Mouse (Mus musculus): ENCODE data around the gene Cdh18.

Cdh18 gene

GRCm38 (mm10) chr15:23455344-23455743 lies 906.5 kb downstream of the Cdh18 start:
- no peak for DNase-seq (ENCODE audit: low spot score)

GRCm38 (mm10) chr15:23457401-23457800 lies 908.6 kb downstream of the Cdh18 start:
- DNase-seq (ENCODE audit: low spot score): no peak

DNA sequence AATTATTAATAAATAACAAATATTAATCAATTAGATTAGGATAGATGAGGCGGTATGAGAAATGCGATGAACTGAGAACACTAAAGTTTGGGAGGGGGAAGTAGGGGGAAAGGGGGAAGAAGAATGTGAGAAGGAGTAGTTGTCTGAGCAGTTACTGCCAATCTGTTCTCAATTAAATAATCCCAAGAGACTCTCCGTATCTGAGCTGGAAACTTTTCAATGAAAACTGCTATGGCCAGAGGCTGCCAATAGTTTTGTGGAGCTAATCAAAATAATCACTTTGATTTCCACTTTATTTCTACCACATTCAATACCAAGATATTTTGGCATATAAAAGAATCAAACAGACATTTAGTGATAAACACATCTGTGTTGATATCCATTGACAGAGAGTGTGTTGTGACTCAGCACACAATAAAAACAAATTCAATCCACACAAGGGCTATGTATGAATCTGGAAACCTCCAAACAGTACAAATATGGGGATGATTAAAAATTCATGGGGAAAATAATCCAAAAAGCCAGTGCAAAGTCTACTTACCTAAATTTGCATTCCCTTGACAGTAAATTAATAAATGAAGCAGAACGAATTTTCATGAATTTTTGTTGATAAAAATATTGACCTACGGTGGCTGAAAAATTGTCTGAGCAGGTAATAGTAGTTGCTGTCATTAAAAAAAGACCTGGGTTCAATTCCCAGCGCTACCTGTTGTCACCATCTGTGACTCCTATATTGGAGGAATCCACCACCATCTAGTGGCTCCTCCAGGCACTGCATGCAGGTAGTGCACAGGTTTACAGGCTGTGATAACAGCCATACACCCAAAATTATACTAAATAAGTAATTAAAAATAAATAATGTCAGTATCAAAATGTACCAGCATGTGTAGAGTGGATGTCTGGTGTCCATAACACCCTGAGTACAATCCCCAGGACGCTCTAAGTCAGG lies 922.0 kb downstream of the Cdh18 start:
- no peak for DNase-seq (ENCODE audit: low spot score)

DNA sequence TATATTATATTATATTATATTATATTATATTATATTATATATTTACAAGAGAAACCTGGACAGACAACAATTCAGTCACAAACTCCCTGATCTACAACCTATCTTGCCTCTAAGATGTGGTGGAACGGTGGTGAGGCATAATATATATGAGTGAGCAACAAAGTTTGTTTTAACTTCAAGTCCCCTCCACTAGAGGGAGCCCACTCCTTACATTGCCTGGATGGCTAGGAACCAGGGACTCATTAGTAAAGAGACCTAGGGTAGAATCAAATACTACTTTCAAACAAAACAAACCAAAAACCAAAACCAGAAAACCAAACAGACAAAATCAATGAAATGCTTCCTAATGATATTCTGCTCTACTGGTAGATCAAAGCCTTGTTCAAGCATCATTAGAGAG lies 937.5 kb downstream of the Cdh18 start:
- no peak for DNase-seq (ENCODE audit: low spot score)

GRCm38 (mm10) chr15:23506480-23506879 lies 957.7 kb downstream of the Cdh18 start:
- no peak for DNase-seq (ENCODE audit: low spot score)

DNA sequence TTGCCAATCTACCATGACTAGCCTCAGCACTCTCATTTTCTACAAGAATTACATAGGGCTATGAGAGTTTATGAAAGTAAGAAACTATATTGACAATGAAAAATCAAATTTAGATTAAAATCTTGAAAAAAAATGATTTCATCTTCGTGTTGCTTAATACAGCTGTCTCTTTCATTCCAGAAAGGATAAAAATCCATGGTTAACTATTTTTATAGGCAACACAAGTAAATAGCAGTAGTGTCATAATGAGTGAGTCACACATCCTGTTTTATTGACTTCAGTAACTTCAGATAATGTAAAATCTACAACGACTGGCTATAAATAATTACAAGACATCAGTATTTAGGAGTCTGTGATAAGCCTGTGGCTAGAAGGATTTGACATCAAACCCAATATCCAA lies 960.9 kb downstream of the Cdh18 start:
- DNase-seq (ENCODE audit: low spot score): no peak

DNA sequence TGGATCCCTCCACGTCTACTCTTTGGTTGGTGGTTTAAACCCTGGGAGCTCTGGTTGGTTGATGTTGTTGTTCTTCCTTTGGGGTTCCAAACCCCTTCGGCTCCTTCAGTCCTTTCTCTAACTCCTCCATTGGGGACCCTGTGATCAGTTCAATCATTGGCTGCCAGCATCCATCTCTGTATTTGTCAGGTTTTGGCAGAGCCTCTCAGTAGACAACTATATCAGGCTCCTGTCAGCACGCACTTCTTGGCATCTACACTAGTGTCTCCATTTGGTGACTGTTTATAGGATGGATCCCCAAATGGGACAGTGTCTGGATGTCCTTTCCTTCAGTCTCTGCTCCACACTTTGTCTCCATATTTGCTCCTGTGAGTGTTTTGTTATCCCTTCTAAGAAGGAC lies 967.0 kb downstream of the Cdh18 start:
- DNase-seq (ENCODE audit: low spot score): no peak

DNA sequence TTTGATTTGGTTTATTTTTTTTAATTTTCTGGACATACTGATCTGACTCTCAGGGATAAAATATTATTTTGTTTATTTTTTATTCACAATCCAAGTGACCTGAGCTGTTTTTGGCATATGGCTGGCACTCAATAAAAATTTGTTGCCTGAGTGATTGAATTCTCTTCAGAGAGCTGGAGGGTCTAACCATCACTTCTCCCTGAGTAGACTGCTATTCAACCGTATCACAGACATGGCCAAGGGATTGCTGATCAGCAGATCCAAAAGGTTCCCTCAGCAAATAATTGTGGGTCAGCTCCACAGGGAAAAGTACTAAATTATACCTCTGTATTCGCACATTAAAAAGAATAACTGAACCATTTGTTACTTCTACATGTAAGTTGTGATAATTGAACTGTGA lies 969.3 kb downstream of the Cdh18 start:
- no peak for DNase-seq (ENCODE audit: low spot score)
